ENCODE assay signal across 23 mouse cellular contexts in the genomic region with DNA sequence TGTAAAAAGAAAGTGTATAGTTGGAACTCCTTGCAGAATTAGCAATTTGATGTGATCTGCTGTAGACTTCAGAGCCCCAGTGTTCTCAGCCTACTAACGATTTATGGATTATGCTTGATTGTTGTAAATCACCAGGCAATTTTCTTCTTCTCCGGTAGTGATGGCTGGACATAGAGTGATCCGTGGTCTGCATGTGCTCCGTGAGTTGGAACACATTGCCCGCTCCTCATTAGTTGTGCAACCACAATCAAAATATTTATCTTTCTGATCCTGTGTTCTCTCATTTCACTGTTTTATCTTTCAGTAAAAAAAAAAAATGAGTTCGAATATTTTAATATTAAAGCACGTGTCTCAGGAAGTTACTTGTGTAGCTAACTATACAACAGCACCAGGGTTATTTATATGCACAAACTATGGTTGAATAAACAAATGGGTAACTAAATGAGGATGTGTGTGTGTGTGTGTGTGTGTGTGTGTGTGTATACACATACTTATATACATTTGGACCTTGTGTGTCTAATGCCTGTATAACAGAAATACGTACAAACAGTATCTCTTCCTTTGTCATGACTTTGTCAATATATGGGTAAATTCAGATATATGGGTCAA.
"Had no signal": no experiment of that assay in that cellular context is flagged by ENCODE, and none has a peak within 500 bp of the region (broad histone marks: within the 10 kb centered on the region; RNA-seq: fewer than 3 reads in every experiment).

No protein-coding gene starts in this region.

- H3K27me3 ChIP-seq: forebrain, embryonic 15.5 days; heart, embryonic 13.5 days; heart, embryonic 15.5 days; hindbrain, embryonic 13.5 days; hindbrain, embryonic 15.5 days; kidney, embryonic 15.5 days had no signal

- H3K27ac ChIP-seq: forebrain, embryonic 15.5 days; heart, adult 2 months; heart, embryonic 13.5 days; heart, embryonic 15.5 days; hindbrain, embryonic 13.5 days; hindbrain, embryonic 15.5 days; hindbrain, postnatal 0 days; kidney, embryonic 15.5 days; kidney, postnatal 0 days; limb, embryonic 13.5 days had no signal

- H3K9me3 ChIP-seq: forebrain, embryonic 15.5 days; heart, embryonic 13.5 days; heart, embryonic 15.5 days; hindbrain, embryonic 13.5 days; hindbrain, embryonic 15.5 days; kidney, embryonic 15.5 days; limb, embryonic 13.5 days had no signal

- H3K9ac ChIP-seq: forebrain, embryonic 15.5 days; forebrain, postnatal 0 days; heart, embryonic 13.5 days; heart, embryonic 15.5 days; hindbrain, embryonic 13.5 days; hindbrain, embryonic 15.5 days; kidney, embryonic 15.5 days; limb, embryonic 13.5 days had no signal

- DNase-seq: forebrain, postnatal 0 days; gastrocnemius, postnatal 14 days; gastrocnemius, postnatal 36 days; heart, adult 11 months; heart, adult 2 months; heart, postnatal 14 days; heart, postnatal 36 days; kidney, adult 11 months; kidney, adult 2 months; kidney, adult 9 months; kidney, postnatal 14 days; kidney, postnatal 36 days; left cerebral cortex, postnatal 4 days had no signal

- ATAC-seq: forebrain, embryonic 15.5 days; forebrain, postnatal 0 days; hindbrain, postnatal 0 days had no signal

- H3K4me3 ChIP-seq: forebrain, embryonic 15.5 days; heart, adult 2 months; heart, embryonic 13.5 days; heart, embryonic 15.5 days; hindbrain, embryonic 13.5 days; hindbrain, embryonic 15.5 days; kidney, embryonic 15.5 days; limb, embryonic 13.5 days had no signal

- H3K36me3 ChIP-seq: forebrain, embryonic 15.5 days; heart, embryonic 13.5 days; heart, embryonic 15.5 days; hindbrain, embryonic 13.5 days; hindbrain, embryonic 15.5 days; kidney, embryonic 15.5 days; limb, embryonic 13.5 days had no signal

- H3K4me2 ChIP-seq: forebrain, embryonic 15.5 days; heart, embryonic 11.5 days; heart, embryonic 13.5 days; heart, embryonic 15.5 days; hindbrain, embryonic 13.5 days; hindbrain, embryonic 15.5 days; kidney, embryonic 15.5 days; limb, embryonic 13.5 days had no signal

- H3K4me1 ChIP-seq: hindbrain, embryonic 13.5 days; hindbrain, embryonic 15.5 days; kidney, embryonic 15.5 days; limb, embryonic 13.5 days had no signal
